Mouse (Mus musculus) hindbrain, embryonic 12.5 days (tissue): ENCODE measurements around the gene Tmem132d. TPM values are rescaled to one million over a fixed set of nuclear protein-coding genes. Genes with fewer than 3 reads are reported as not detected.

ENCODE experiments used
- ATAC-seq: fragments of 200-750 bp; cut with Nextera tagmentation; 2 replicates; pipeline ENCODE4 v1.8.0; 2017; ENCODE audit warnings: moderate TSS enrichment; ENCODE audit not compliant: low FRiP score
- H3K27ac ChIP-seq: fragments of 300-500 bp; sonication (generic); 2 replicates; pipeline ENCODE4 v1.5.1; 2016; ENCODE audit warnings: mild to moderate bottlenecking
- H3K27me3 ChIP-seq: fragments of 300-500 bp; sonication (generic); 2 replicates; pipeline ENCODE4 v1.6.1; 2016; ENCODE audit warnings: mild to moderate bottlenecking
- H3K36me3 ChIP-seq: fragments of 300-500 bp; sonication (generic); 2 replicates; pipeline ENCODE4 v1.6.1; 2016; ENCODE audit warnings: mild to moderate bottlenecking
- H3K4me1 ChIP-seq: fragments of 300-500 bp; sonication (generic); 2 replicates; pipeline ENCODE4 v1.6.1; 2016
- H3K4me2 ChIP-seq: fragments of 300-500 bp; sonication (generic); replicated peaks from 2 replicates; pipeline ENCODE4 v1.6.1; 2016; ENCODE audit warnings: mild to moderate bottlenecking
- H3K4me3 ChIP-seq: fragments of 300-500 bp; sonication (generic); 2 replicates; pipeline ENCODE4 v1.5.1; 2016; ENCODE audit warnings: mild to moderate bottlenecking
- H3K9ac ChIP-seq: fragments of 300-500 bp; sonication (generic); 2 replicates; pipeline ENCODE4 v1.6.1; 2016; ENCODE audit warnings: mild to moderate bottlenecking, moderate library complexity
- H3K9me3 ChIP-seq: fragments of 300-500 bp; sonication (generic); replicated peaks from 2 replicates; pipeline ENCODE4 v1.6.1; 2016; ENCODE audit warnings: mild to moderate bottlenecking
- WGBS: fragments of 180-500 bp; shearing (Covaris S2); methylation state at CpG from one replicate; pipeline ENCODE4 v1.1.7; 2016; 5-methylcytosine and 5-hydroxymethylcytosine counted together
- polyA plus RNA-seq: library from polyadenylated mRNA; unstranded; fragments of >200 nt; fragmentation: Nextera tagmentation; extraction: Ambion mirVana; gene quantifications from 2 replicates; pipeline ENCODE4 v1.2.1, GENCODE M21; 2016

Tmem132d gene
- polyA plus RNA-seq, 1 experiment from 2014 or later, result 0.96 TPM

DNA sequence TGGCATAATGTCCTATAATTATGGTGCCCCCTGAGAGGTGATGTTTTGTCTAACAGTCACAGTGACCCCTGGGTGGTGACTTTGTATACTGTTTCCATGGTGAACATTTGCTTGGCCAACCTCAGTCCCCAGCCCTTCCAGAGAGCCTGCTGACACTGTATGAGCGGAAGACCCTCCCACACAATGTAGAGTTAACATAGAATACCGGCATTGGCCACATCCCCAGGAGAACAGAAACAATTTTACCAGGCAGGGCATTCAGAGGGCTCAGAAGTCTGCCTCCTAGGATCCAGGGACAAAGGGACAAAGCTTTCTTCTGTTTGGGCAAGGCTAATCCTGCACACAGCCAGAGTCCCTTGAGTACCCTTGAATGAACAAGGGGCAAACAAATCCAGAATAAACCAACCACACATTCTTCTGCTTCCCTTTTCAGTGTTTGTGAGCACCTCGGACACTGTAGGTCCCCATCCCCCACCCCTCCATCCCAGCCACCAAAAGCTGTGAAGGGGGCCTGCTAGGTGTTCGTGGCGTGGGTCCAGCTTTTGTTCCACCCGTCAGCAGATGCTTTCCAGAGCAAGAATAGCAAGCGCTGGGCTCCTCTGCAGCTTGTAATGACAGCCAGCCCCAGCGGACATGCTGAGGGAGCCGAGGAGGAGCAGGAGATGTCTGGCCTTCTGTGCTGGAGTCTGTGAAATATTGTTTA lies 228.8 kb downstream of the Tmem132d start:
- peak overlapping the region; percentile 19; the same call in 1 of the 2 replicates for H3K4me2 ChIP-seq
- ATAC-seq, result no peak; the same call in 1 of the 2 replicates
- WGBS, result 19% methylated on average over 9 of the region's 9 CpGs
- H3K4me1 ChIP-seq, result peaks cover 19% of the 10 kb centered on the region
- no peaks in the 10 kb centered on the region; the same call in 1 of the 2 replicates for H3K27me3 ChIP-seq
- peak overlapping the region; percentile 55 for H3K27ac ChIP-seq
- H3K9me3 ChIP-seq, result no peaks in the 10 kb centered on the region
- no peak overlapping the region for H3K4me3 ChIP-seq
- no peaks in the 10 kb centered on the region for H3K36me3 ChIP-seq
- no peak overlapping the region for H3K9ac ChIP-seq

DNA sequence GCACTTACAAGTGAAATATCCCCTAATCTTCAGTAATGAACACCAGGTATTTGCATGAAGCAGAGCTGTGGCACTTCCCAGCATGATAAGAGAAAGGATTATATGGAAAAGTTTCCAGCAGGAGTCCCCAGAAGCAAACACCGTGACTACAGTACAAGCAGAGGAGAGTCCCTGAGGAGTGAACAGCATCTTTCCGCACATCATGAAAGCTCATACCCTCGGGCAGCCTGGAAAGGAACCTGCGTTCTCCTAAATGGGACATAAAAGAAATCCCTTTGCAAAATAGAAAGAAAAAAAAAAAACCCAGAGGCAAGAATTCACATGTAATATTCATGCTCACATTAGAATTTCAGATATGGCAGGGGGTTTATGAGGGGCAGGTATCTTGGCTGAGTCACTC lies 238.8 kb downstream of the Tmem132d start:
- H3K4me1 ChIP-seq, result peaks cover 4% of the 10 kb centered on the region
- ATAC-seq, result no peak
- H3K4me3 ChIP-seq, result no peak overlapping the region
- no peak overlapping the region for H3K9ac ChIP-seq
- 70% methylated on average over 4 of the region's 4 CpGs for WGBS
- no peaks in the 10 kb centered on the region for H3K9me3 ChIP-seq
- H3K36me3 ChIP-seq, result no peaks in the 10 kb centered on the region
- no peak overlapping the region for H3K4me2 ChIP-seq
- H3K27ac ChIP-seq, result no peak overlapping the region
- H3K27me3 ChIP-seq, result no peaks in the 10 kb centered on the region

DNA sequence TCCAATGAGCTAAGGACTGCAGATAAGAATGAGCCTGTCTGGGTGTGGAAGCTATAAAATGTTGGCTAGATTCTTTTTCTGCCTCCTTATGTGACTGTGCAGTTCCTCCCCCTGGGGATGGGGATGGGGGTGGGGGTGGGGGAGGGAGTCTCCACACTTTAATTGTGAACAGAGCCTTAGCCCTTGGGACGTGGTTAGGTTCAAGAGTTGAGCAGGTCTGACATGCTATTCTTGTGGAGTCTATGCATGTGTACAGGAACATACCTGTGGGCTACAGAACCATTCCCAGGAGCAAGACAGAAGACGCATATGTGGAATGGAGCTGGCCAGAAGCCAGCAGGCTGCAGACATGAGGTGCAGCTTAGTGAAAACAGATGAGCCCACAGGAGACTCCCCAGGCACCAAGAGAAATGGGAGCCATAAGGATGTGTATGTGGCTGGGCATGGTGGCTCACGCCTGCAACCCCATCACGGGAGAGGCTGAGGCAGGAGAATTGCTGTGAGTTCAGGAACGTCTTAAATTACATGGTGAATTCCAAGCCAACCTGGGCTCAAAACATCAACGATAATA lies 240.3 kb downstream of the Tmem132d start:
- peak overlapping the region; percentile 6; the same call in 1 of the 2 replicates for H3K27ac ChIP-seq
- H3K9ac ChIP-seq, result no peak overlapping the region
- no peak overlapping the region for H3K4me2 ChIP-seq
- H3K9me3 ChIP-seq, result no peaks in the 10 kb centered on the region
- H3K4me3 ChIP-seq, result no peak overlapping the region
- no peaks in the 10 kb centered on the region for H3K36me3 ChIP-seq
- ATAC-seq, result no peak
- H3K4me1 ChIP-seq, result peaks cover 4% of the 10 kb centered on the region
- H3K27me3 ChIP-seq, result no peaks in the 10 kb centered on the region
- WGBS, result 68% methylated on average over 6 of the region's 6 CpGs

DNA sequence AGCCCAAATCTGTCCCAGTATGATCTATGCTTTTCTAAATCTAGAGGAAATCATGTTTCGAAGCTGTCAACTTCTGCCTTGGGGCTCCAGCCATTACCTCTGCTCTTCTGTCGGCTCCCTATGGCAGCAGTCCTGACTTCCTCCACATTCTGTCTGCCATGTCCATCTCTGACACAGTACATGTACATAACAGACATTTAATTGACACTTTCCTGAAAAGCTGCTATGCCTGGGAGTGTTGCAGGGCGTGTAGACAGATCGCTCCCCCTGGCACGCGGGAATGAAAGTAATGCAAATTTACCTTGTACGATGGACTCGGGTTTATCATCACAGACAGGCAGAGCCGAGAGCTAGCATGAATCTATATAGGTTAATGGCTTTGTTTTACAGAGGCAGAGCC lies 241.2 kb downstream of the Tmem132d start:
- 0 out of 2 replicates have a peak overlapping the region, but pooled peaks have one; percentile 6 for H3K27ac ChIP-seq
- no peaks in the 10 kb centered on the region for H3K9me3 ChIP-seq
- no peak overlapping the region for H3K9ac ChIP-seq
- H3K4me1 ChIP-seq, result peaks cover 4% of the 10 kb centered on the region
- H3K27me3 ChIP-seq, result no peaks in the 10 kb centered on the region
- no peaks in the 10 kb centered on the region for H3K36me3 ChIP-seq
- ATAC-seq, result no peak
- no peak overlapping the region for H3K4me2 ChIP-seq
- H3K4me3 ChIP-seq, result no peak overlapping the region
- 78% methylated on average over 9 of the region's 9 CpGs for WGBS

DNA sequence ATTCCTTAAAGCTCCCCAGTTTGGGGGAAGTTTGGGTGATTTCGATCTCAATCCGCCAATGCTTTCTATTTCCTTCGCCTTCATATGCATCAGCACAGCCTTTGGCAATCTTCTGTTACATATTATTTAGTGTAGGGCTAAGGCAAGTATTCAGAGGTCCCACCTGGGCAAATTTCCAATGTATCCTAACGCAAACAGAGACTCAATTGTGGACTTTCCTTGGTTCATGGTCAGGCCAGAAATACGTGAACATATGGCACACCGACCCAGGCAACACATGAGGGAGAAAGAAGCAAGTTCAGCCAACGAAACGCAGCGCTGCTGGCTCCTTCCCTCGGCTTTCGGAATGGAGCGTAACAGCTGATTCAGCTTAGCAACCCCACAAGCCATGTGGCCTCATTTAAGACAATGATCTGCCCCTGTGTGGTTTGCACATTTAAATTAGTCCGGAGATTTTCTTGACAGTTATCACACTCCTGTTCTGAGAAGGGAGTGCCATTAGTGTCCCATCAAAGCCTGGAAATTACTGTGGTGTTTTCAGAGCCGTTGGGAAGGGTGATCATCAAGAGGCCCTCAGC lies 242.5 kb downstream of the Tmem132d start:
- H3K4me1 ChIP-seq, result peaks cover 4% of the 10 kb centered on the region
- H3K9me3 ChIP-seq, result no peaks in the 10 kb centered on the region
- 74% methylated on average over 14 of the region's 14 CpGs for WGBS
- no peak overlapping the region for H3K4me3 ChIP-seq
- H3K27me3 ChIP-seq, result no peaks in the 10 kb centered on the region
- H3K9ac ChIP-seq, result no peak overlapping the region
- no peak overlapping the region for H3K4me2 ChIP-seq
- no peak for ATAC-seq
- H3K36me3 ChIP-seq, result no peaks in the 10 kb centered on the region
- no peak overlapping the region for H3K27ac ChIP-seq

DNA sequence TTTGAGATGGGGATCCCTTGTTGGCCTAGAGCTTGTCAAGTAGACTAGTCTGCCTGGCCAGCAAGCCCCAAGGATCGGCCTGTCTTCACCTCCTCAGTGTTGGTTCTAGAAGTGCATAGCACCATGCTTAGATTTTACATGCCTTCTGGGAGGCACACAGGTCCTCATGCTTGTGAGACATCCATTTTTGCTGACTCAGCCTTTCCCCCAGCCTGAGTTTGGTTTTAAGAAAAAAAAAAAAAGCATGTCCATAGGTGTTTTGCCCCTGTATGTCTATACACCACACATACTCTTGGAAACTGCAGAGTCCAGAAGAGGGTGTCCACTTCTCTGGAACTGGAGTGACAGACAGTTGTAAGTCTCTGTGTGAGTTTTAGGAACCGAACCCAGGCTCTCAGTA lies 256.6 kb downstream of the Tmem132d start:
- Histone ChIP-seq H3K9ac (no peak overlapping the region), H3K27ac (no peak overlapping the region), H3K36me3 (no peaks in the 10 kb centered on the region), H3K4me1 (no peaks in the 10 kb centered on the region), H3K9me3 (no peaks in the 10 kb centered on the region), H3K27me3 (no peaks in the 10 kb centered on the region), H3K4me2 (no peak overlapping the region), H3K4me3 (no peak overlapping the region)
- no peak for ATAC-seq
- 86% methylated on average over 2 of the region's 2 CpGs for WGBS

DNA sequence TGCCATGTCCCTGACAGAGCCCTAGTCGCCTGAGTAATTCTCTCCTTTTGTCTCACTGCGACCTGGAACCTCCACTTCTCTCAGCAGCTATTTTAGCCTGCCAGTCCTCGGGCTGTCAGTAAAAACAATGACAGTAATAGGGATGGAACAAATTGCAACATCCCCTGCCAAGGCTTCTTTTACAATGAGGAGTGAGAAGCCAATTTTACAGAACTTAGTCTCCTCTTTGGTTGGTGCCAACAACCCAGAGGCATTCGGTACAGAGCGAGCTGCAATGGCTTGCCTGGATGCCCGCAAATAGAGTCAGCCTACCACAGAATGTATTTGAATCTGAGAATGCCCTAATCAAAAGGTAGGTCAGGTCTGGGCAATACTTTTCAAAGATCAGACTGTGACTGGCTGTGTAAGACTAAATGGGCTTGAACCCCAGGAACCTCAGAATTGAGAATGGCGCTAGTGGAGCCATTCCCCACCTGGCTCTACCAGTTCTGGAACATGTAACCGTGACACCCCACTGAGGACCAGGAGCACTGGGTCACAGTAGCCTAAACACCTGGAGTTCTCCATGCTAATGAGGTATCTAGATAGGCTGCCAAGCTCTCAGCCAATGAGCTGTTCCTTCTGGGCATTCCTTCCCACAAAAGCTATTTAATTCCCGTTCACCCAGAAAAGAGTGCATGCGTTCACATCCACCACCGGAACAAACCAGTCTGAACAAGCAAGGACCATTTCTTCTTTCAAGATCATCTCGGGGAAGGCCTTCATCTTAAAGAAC lies 273.8 kb downstream of the Tmem132d start:
- Histone ChIP-seq H3K9me3 (0 out of 2 replicates have a peak, but pooled peaks cover 4% of the 10 kb centered on the region), H3K9ac (no peak overlapping the region), H3K36me3 (no peaks in the 10 kb centered on the region), H3K27ac (no peak overlapping the region), H3K4me3 (no peak overlapping the region), H3K4me1 (no peaks in the 10 kb centered on the region), H3K4me2 (no peak overlapping the region), H3K27me3 (no peaks in the 10 kb centered on the region)
- ATAC-seq, result no peak
- 67% methylated on average over 12 of the region's 12 CpGs for WGBS

DNA sequence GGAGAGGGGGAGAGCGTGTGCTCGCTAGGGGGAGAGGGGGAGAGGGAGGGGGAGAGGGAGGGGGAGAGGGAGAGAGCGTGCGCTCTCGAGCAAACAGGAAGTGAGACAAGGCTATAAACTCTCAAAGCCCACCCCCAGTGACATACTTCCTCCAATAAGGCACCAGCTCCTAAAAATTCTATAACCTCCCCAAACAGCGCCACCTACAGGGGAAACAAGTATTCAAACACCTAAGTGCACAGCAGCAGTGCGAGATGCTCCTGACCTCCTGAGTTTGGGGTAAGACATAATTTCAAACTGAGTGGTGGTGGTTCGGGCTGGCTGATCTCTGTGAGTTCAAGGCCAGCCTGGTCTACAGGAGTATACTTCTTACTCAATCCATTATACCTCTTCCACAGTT lies 281.4 kb downstream of the Tmem132d start:
- Histone ChIP-seq H3K4me2 (no peak overlapping the region), H3K27me3 (no peaks in the 10 kb centered on the region), H3K27ac (no peak overlapping the region), H3K9me3 (no peaks in the 10 kb centered on the region; the same call in 1 of the 2 replicates), H3K9ac (no peak overlapping the region), H3K36me3 (no peaks in the 10 kb centered on the region), H3K4me1 (no peaks in the 10 kb centered on the region), H3K4me3 (no peak overlapping the region)
- no peak for ATAC-seq
- 95% methylated on average over 5 of the region's 8 CpGs for WGBS

DNA sequence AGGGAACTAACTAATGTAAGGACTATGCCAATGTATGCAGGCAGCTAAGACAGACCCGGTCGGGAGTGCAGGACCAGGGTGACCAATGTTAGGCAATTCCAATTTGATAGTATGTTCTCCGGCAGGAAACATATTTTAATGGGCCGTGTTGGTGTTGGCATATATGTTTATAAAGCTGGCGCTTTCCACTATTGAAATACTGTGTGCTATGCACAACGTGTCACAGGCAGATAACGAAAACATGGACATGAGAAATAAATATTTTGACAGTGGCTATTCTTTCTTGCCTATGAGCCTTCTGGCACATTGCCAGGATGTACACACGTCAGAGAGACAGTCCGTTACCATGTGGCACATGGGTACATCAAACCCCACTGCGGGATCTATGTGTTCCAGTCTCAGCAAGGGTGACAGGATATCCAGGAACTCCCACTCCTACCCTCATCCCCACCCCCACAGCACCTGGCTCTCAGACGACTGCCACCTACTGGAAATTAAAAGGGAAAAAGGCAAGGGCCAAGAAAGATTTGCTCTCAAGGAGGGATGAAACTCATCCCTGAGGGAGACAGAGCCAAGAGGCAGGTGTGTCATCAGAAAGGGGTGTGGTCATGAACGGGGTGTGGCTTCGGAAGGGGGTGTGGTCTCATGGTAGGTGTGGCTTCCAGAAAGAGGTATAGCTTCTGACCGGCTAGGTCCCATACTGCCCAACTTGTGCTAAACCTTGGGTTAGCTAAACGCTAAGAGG lies 285.8 kb downstream of the Tmem132d start:
- WGBS, result 88% methylated on average over 15 of the region's 15 CpGs
- H3K9ac ChIP-seq, result no peak overlapping the region
- ATAC-seq, result no peak

DNA sequence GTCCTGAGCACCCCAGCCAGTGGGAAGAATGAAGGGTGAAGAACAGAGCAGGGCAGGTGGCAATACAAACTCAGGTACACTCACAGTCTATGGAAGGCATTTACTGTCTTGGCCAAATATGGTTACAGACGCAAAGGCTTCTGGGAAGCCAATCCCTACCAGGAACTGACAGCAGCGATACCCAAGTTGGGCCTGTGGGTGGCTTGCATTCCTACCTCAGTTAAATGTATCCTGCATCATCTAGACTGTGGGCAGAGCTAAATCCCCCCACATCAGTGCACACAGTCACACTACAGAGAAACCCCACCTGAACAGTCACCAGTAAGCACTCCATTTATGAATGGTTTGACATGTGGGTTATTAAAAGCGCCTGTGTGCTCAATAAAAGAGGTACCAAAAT lies 288.1 kb downstream of the Tmem132d start:
- 93% methylated on average over 3 of the region's 3 CpGs for WGBS
- H3K4me3 ChIP-seq, result no peak overlapping the region
- H3K27me3 ChIP-seq, result no peaks in the 10 kb centered on the region
- no peak overlapping the region for H3K27ac ChIP-seq
- H3K9me3 ChIP-seq, result no peaks in the 10 kb centered on the region
- no peak overlapping the region for H3K4me2 ChIP-seq
- no peak overlapping the region for H3K9ac ChIP-seq
- H3K4me1 ChIP-seq, result no peaks in the 10 kb centered on the region
- no peak for ATAC-seq
- no peaks in the 10 kb centered on the region for H3K36me3 ChIP-seq

More for the DNA sequence above, 285.8 kb downstream of the Tmem132d start:
- Histone ChIP-seq H3K4me2 (no peak overlapping the region), H3K4me1 (no peaks in the 10 kb centered on the region), H3K27ac (no peak overlapping the region), H3K36me3 (no peaks in the 10 kb centered on the region), H3K9me3 (no peaks in the 10 kb centered on the region), H3K4me3 (no peak overlapping the region), H3K27me3 (no peaks in the 10 kb centered on the region)

DNA sequence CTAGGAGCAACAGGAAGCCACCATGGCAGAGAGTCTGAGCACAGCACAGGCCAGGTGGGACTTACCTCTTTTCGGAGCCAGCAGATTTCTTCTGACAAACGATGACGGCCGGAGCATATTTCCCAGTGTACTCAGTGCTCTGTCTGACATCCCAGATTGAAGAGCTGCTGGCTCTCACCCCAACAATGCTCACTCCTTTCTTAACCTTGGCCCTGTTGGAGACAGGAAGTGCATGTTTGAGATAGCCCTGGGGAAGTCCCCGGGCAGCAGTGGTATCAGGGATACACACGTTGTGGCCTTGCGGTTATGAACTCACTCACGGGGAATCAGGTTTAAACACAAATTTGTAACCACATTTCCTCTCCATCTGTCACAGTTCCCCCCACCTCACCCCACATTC lies 296.1 kb downstream of the Tmem132d start:
- Histone ChIP-seq H3K4me2 (no peak overlapping the region), H3K9me3 (no peaks in the 10 kb centered on the region), H3K9ac (no peak overlapping the region), H3K27me3 (no peaks in the 10 kb centered on the region), H3K4me1 (no peaks in the 10 kb centered on the region), H3K27ac (no peak overlapping the region), H3K4me3 (no peak overlapping the region), H3K36me3 (no peaks in the 10 kb centered on the region)
- 76% methylated on average over 8 of the region's 8 CpGs for WGBS
- no peak for ATAC-seq

DNA sequence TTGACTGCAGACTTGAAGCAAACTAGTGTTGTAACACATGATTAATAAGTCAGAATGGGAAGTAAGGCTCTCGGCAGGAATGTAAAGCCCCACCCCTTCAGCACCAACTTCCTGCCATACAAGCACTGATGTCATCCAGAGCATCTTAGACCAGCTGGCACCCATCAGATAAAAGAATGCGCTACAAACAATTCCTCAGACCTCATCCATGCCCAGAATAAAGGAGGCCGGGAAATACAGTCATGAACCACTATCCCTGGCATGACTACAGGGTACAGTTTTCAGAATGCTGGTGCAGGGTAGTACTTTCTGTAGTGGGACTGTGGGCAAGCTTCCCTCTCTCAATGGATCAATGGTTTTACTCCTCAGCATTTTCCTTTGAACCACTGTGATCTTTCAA lies 310.2 kb downstream of the Tmem132d start:
- H3K4me2 ChIP-seq, result no peak overlapping the region
- H3K27me3 ChIP-seq, result no peaks in the 10 kb centered on the region
- 84% methylated on average over 3 of the region's 3 CpGs for WGBS
- no peaks in the 10 kb centered on the region for H3K9me3 ChIP-seq
- no peak overlapping the region for H3K27ac ChIP-seq
- no peak for ATAC-seq
- H3K9ac ChIP-seq, result no peak overlapping the region
- H3K36me3 ChIP-seq, result no peaks in the 10 kb centered on the region
- H3K4me3 ChIP-seq, result no peak overlapping the region
- no peaks in the 10 kb centered on the region for H3K4me1 ChIP-seq
